Mouse (Mus musculus) yolk sac, embryonic 10.5 days (tissue): ENCODE measurements around the gene Rbm15.
A peak's percentile ranks its signal among the peaks of the same experiment; 100 is the strongest.
"Not testable (repeated sequence)": the region's sequence is repeated elsewhere in the genome, so short reads cannot be mapped to it uniquely, and the experiment has no call there.

Experiments
- DNase-seq: peaks from one replicate; pipeline ENCODE4 v3.0.0-alpha.2; 2017; ENCODE audit warnings: low spot score

Gene Rbm15

DNA sequence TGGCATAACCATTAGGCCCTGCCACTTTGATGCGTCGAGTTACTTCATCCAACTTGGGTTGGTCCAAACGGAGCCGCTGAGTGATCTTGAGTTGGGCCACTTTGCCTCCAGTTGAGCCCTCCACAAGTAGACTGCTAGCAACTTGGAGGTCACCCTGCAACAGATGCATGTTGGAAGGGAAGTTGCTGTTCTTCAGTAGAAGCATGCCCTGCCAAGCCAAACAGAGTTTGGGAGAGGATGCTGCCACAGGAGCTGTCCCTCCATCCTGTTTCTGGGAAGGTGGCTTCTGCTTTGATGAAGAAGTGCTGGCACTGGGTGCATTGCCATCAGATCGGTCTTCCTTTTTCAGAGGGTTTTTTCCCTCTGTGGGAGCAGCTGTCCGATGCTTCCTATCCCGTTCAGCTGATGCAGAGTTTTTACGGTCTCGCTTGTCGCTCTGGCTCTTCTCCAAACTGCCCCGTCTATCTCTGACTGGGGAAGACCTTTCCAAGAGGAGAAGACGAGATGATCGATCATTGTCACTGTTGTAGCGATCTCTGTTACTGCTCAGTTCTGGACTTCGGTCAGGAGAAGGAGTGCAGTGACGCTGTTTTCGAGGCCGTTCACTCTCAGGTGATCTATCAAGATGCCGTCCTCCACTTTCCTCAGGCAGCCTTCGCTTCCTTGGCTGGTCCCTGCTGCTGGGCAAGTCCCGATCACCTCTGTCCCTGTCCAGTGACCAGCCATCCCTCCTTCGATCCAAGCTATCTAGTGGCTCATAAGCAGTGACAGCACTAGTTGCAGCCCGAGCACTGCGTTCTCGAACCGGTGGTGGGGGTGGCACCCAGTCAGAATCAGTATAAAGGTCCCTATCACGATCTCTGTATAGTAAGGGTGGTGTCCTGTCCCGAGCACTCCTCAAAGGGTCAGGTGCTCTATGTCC lies 2.7 kb downstream of the Rbm15 start:
- DNase-seq: peak; percentile 23

GRCm38 (mm10) chr3:107326442-107326841 lies 7.0 kb downstream of the Rbm15 start:
- DNase-seq: no peak

- no peak for DNase-seq
These were observed 11.7 kb downstream of the Rbm15 start for GRCm38 (mm10) chr3:107321776-107322175.

DNA sequence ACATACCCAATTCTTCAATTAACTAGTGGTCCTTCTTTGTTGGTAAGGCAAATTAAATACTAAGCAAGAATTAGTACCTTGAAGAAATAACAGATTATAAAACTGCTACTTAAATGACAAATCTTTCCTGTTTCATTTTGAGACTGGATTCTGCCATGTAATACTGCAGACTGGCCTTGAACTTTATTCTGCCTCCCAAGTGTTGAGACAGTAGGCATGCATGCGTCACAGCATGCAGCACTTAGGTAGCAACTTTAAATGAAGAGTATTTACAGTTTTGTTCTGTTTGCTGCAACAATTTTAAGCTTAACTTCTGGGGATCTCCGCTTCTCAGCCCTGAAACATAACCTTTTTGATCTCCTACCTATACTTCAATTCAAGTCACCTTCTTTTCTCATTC lies 12.3 kb downstream of the Rbm15 start:
- no peak for DNase-seq

GRCm38 (mm10) chr3:107317338-107317737 lies 16.1 kb downstream of the Rbm15 start:
- no peak for DNase-seq

DNA sequence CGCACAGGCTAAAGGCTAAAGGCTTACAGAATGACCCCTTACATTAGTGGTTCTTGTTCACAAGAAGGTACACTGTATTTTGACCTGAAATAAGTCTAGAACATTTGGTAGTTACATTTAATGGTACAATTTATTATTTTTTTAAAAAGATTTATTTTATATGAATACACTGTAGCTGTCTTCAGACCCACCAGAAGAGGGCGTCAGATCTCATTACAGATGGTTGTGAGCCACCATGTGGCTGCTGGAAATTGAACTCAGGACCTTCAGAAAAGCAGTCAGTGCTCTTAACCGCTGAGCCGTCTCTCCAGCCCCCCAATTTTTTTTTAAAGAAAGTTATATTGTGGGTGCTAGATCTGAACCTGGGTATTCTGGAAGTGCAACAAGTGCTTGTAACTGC lies 36.6 kb downstream of the Rbm15 start:
- DNase-seq: not testable (repeated sequence)

- DNase-seq: no peak
These were observed 37.7 kb downstream of the Rbm15 start for GRCm38 (mm10) chr3:107295672-107296360.

DNA sequence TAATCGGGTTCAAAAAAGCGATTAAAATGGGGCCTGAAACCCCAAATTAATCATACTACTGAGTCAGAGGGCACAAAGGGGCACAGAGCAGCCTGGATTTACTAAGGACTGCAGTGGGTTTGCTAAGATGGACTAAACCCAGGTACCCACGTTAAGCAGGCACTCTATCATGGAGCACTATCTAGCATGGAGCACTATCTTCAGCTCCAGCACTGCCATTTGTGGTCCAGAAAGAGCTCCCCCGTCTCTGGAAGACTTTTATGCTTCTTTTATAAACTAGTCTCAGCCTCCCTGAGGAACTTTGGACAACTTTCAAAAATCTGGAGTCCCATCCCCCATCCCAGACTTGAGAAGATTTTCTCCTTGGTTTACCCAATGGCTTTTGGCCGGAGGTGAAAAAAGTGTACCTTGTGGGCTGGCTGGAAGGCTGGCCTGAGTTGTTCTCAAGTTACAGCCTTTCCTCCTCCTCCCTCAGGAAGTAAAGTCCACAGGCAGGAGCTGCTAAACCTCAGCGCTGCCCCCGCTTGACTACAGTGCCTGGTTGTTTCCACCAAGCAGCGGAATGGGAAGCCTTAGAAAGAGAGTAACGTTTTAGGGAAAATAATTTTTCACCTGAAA lies 42.6 kb downstream of the Rbm15 start, which contains the start of gene Slc16a4:
Gene Slc16a4, plus strand, starts transcription at position 467 of the 618 bp plus-strand sequence.
- peak; percentile 80 for DNase-seq

DNA sequence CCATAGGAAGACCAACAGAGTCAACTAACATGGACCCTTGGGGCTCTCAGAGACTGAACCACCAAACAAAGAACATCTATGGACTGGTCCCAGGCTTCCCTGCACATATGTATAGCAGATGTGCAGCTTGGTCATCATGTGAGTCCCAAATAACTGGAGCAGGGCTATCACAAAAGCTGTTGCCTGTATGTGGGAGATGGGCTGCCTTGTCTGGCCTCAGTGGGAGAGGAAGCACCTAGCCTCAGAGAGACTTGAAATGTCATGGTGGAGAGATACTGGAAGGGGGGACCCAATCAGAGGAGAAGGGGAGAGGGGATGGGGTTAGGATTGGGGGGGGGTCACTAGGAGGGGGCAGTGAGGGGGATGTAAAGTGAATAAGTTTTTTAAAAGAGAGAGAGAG lies 46.1 kb downstream of the Rbm15 start:
- no peak for DNase-seq

DNA sequence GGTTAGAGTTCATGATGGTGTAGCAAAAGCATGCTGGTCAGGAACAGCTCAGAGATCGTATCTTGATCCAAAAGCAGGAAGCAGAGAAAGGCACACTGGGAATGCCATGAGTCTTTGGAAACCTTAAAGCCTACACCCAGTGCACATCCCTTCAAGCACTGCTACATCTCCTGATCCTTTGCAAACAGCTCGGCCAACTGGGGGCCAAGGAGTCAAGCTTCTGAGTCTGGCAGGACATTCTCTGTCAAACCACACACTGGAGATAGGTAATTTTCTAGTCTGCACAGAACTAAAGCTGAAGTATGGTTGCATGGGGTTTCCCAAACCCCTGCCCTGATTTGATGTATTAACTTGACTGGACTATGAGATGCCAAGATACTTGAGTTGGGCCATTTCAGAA lies 47.4 kb downstream of the Rbm15 start:
- DNase-seq: no peak

GRCm38 (mm10) chr3:107278479-107279269 lies 54.8 kb downstream of the Rbm15 start, which contains the start of gene Lamtor5:
TSS of gene Lamtor5 (plus strand) at chr3:107278858.
- peak; percentile 88 for DNase-seq

- DNase-seq: no peak
These were observed 56.8 kb downstream of the Rbm15 start for GRCm38 (mm10) chr3:107276626-107277025.

DNA sequence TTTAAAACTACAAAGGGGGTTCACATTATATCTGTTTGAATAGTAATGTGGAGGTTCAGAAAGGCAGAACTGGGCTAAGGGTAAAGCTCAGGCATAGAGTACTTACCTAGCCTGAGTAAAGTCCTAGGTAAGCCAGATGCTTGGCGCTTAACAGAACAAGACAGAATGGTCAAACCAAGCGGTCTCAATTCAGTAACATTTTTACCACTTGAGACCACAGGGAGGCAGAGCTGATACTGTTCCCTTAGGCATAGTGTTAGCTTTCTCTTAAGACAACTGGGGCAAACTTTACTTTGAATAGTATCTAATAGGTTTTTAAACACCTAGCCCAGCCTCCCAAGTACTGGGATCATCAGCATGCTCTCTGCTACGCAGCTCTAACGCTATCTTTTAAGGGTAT lies 57.5 kb downstream of the Rbm15 start:
- no peak for DNase-seq
